Mouse (Mus musculus) layer of hippocampus, postnatal 25 days (tissue): ENCODE data around the gene Gm28729. TPM values are rescaled to one million over a fixed set of nuclear protein-coding genes. Genes with fewer than 3 reads are reported as not detected.
"Not testable (repeated sequence)": the region's sequence is repeated elsewhere in the genome, so short reads cannot be mapped to it uniquely, and the experiment has no call there.

Source experiments
- DNase-seq, 2 experiments: peaks; one replicate each; pipeline ENCODE4 v3.0.0; 2022; ENCODE audit warnings: mixed read lengths in 2 of 2, low spot score in 1 of 2; ENCODE audit errors: extremely low spot score in 1 of 2
- total RNA-seq, 2 experiments: library from RNA; stranded (reverse); gene quantifications; 2 replicates each; pipeline ENCODE4 v1.2.3; 2021

The Gm28729 gene
- total RNA-seq, result under 1 TPM; 0.17 to 0.31 TPM

- no peak for DNase-seq
Observed at GRCm38 (mm10) chr9:96524972-96525506, at the start of gene Gm28729. TSS of gene Gm28729 (minus strand) at chr9:96525264.

DNA sequence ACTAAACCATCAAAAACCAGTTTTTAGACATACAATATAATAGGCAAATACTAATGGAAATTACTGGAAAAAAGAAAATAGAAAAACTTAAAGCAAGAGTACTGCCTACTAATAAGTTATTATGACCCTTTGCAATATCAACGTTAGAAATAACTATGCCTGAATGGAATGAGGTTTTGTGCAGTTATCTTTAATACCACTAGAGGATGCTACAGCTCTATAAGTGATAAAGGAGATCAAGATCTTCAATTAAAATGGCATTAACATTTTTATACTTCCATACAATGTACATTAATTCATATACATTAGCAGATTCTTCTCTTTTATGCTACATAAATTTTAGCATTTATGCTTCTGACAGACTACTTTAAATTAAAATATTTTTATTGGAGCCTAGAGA is 48.2 kb upstream of the Gm28729 start:
- no peak for DNase-seq

GRCm38 (mm10) chr9:96572754-96573153 is 47.7 kb upstream of the Gm28729 start:
- DNase-seq, result no peak

DNA sequence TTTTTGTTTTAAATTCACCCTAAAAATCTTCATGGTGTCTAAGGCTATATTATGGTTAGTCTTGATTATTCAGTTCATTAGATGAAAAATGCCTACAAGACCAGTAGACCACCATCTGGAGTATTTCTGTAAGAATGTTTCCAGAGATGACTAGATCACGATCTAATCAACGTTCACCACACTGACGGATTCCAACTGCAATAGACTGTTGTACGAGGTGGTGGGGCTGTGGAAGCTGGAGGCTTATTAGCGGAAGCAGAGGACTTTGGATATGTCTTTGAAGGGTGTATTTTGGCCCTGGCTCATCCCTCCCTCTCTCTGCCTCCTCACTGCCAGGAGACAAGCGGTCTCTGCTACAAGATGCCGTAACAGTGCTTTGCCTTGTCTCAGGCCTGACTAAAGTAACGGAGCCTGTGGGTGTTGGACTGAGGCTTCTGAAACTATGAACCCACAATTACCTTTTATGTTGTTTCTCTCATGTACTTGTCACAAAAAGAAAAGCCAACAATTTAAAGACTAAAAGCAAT is 41.5 kb upstream of the Gm28729 start:
- DNase-seq, result no peak

DNA sequence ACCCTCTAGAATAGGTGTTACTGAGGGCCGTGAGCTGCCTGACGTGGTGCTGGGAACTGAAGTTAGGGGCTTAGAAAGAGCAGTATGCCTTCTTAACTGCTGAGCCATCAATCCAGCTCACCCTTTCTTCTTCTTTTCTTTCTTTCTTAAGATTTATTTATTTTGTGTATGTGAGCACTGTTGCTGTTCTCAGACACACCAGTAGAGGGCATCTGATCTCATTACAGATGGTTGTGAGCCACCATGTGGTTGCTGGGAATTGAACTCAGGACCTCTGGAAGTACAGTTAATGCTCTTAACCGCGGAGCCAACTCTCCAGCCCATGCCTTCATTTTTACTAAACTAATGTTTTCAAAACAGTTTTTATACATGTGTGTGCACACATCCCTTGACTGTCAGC is 38.4 kb upstream of the Gm28729 start:
- no peak for DNase-seq

- DNase-seq, result no peak
Observed at GRCm38 (mm10) chr9:96559148-96559547, 34.1 kb upstream of the Gm28729 start.

DNA sequence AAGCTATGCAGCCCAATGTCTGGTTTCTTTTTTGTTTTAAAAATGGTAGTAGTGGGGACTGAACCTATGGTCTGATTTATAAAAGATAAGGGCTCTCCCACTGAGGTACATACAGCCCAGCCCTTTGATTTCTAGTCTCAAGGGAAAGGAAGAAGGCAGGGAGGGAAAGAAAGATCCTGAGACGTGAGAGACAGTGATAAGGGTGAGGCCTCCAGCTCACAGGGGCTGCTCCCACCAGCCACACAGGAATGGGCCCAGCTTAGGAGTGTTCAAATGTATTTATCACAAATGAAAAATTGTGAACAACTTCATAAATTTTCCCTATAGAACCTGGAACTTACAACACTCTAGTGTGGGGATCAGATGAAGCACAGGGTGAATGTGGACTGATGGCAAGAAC is 33.5 kb upstream of the Gm28729 start:
- no peak for DNase-seq

- no peak for DNase-seq
Observed at GRCm38 (mm10) chr9:96554095-96554494, 29.0 kb upstream of the Gm28729 start.

DNA sequence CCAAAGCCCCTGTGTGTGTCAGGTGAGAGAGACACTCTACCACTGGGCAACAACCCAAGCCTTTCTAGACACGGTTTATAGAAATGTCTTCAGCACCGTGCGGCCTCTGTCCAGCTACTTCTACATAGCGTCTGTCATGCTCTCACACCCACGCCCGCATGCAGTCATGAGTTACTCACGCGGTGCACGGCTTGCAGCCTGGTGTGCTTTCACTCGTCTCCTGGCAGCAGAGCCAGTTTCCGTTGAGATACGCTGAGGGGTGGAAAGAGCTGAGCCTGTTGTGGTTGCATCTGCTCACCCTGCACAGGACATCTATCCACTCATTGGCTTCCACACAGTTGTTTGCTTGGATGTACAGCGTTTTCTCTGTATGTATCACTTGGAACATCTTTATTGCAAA is 20.3 kb upstream of the Gm28729 start:
- DNase-seq, result no peak

- DNase-seq, result peak in 1 of 2 experiments; percentile 49
Observed at GRCm38 (mm10) chr9:96543643-96544640, 18.9 kb upstream of the Gm28729 start.

DNA sequence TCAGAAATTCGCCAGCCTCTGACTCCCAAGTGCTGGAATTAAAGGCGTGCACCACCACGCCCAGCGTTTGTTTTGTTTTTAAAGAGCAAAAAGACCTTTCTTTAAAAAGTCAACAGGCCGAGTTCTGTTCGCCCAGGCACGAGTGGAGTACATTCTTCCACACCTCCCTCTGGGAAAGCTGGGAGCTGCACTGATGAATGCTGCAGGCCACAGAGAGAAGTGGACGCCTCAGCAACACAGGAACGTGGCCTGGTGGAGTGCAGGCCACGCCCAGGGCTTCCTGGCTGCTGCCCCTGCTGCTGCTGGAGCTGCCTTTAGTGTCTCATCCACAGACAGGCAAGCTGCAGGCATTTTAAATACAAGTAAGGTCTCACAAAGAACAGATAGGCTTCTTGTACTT is 13.9 kb upstream of the Gm28729 start:
- no peak for DNase-seq

GRCm38 (mm10) chr9:96537615-96537919 is 12.5 kb upstream of the Gm28729 start:
- no peak for DNase-seq

DNA sequence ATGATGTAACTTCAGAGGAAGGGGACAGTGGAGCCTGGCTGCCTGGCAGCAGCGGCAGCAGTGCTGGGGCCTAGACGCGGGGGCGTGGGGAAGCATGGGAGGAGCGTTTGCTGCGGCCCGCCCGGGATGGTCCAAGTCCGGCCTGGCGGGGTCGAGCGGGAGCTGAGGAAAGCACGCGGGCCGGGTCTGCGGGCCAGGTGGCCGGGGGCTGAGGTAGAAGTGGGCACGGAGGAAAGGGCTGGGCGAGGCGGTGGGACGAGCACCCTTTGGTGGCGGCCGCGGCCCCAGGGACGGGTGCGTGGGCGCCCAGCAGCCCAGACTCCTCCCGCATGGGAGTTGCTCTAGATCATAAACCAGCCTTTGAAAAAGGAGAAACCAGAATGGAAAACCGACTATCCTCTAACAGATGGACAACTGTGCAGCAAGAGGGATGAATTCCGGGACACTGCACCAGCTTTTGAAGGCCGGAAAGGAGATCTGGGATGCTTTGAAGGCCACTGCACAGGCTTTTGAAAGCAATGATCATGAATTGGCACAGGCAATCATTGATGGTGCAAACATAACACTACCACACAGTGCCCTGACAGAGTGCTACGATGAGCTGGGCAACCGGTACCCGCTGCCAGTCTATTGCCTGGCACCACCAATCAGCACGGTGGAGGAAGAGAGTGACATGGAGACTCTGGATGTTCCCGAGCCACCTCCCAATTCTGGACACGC is 12.0 kb upstream of the Gm28729 start:
- no peak for DNase-seq

DNA sequence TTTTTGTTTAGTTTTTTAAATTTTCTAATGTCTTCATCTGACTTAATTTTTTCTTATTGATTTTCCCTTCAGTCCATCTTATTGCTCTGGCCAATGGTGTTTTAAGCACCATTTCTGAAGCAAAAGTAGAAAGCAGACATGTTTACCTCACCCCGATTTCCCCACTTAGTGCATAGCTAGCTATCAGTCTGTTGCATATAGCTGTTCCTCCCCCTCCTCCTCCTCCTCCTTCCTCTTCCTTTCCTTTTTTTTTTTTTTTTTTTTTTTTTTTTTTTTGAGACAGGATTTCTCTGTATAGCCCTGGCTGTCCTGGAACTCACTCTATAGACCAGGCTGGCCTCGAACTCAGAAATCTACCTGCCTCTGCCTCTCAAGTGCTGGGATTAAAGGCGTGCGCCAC is 11.0 kb upstream of the Gm28729 start:
- not testable (repeated sequence) for DNase-seq

DNA sequence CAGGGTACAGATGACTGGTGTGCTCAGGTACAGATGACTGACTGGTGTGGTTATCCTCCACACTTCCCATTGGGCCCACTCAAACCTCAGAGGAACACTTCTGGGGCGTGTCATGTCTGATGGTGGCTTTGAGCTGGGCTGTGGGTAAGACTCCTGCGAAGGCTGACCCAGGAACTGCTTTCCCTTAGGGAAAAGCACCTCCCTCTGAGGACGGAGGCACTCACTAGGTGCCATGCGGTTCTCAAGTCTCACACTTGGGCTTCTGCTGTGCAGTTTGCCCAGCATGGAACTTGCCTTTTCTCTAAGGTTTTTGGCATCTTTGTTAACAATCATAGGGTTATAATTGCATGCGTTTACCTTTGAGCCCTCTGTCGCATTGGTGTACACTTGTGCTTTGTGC is 10.4 kb upstream of the Gm28729 start:
- DNase-seq, result no peak

DNA sequence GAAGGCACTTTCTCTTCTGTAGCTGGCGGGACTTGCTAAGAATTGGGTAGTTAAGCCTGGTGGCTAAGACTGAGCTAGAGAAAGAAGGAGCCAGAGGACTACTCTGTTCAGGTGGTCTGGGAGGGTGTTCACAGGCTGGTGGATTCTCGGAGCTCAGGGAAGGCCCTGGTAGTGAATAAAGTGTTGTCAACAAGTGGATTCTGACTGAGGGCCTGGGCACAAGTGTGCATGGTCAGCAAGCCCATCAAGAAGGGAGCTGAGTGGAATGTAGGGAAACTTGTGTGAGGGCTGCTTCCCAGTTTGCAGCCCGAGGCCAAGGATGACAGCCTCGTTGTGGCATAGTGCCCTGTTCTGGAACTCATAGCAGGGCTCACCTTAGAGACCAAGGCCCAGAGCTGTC is 9.2 kb upstream of the Gm28729 start:
- no peak for DNase-seq

GRCm38 (mm10) chr9:96533476-96533875 is 8.4 kb upstream of the Gm28729 start:
- no peak for DNase-seq

GRCm38 (mm10) chr9:96532531-96532930 is 7.5 kb upstream of the Gm28729 start:
- no peak for DNase-seq

- DNase-seq, result peak in 1 of 2 experiments; percentile 23
Observed at GRCm38 (mm10) chr9:96530674-96531081, 5.6 kb upstream of the Gm28729 start.

DNA sequence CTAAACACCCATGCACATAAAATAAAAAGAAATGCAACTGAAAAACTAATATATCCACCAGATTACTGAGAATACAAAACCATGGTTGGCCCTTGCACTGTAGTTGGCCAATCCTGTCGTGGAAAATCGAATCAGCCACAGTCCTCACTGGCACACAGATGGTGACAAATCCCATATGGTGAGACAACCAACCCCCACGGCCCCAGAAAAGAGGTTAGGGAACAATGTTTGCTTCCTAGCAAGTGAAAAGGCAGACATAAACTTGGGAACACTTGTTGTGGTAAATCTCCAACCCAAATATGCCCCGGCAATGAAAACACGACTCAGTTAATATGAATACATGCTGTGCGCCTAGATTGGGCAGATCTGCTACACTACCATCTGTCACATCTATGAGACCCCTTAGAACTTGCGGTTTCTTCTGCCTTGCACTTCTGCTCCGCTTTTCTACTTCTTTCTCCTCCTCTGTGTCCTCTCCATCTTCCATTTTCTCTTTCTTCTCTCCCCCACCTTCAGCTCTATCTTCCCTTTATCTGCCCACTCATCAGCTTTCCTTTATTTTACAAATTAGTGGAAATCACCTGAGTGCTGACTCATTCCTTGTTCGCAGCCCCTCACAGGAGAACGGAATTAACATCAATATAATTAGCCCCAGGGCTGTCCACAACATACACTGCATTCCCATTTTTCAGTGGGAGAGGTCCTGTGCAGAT is 5.1 kb upstream of the Gm28729 start:
- no peak for DNase-seq

GRCm38 (mm10) chr9:96526011-96526410 is 947 bp upstream of the Gm28729 start:
- DNase-seq, result no peak
